Mouse (Mus musculus): ENCODE measurements around the gene Cpm. TPM values are rescaled to one million over a fixed set of nuclear protein-coding genes. Genes with fewer than 3 reads are reported as not detected.

Cpm gene
- polyA plus RNA-seq, 1 experiment from 2014 or later = 5.4 TPM

DNA sequence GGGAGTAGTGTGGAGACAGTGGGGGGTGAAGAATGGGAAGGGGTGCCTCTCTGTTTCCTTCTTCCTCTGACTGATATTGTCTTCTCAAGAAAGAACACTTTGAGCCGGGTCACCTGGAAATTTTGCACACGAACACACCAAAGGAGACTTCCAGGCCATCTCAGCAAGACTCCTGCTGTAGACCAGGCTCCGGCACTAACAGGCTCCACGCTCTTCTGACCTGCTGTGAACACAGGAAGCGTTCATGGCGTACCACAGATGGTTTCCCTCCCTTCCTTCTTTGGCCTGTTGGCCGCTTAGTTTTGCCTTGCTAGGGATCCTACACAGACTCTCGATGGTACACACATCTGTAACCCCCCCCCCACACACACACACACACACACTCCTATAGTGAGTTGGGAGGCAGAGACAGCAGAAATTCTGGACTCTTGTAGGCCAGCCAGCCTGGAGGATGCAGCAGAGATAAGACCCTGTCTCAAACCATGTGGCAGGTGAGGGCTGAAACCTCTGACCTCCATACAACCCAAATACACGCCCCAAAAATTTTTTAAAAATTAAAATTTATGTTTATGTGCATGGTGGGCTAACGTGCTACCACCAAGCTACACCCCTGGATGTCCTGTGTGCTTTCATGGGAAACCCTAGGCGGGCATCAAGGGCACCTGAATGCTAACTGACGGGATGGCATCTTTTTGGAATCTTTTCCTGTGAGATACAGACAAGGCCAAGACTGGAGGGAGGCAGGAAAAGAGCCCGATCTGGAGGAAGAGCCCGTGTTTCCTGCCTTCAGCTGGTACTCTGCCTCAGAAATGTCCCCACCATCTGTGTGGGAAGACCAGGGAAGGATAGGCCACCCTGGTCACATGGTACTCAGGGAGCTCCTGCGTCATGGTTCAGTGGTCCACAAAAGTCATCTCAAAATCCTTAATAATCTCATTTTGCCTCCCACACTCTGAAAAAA lies 23.7 kb upstream of the Cpm start:
- 84% methylated on average over 15 of the region's 15 CpGs for WGBS
- Histone ChIP-seq H3K27ac (replicated peaks) (no peak overlapping the region), H3K27me3 (ENCODE audit: low read depth, poor library complexity, severe bottlenecking) (no peaks in the 10 kb centered on the region), H3K36me3 (no peaks in the 10 kb centered on the region), H3K9me3 (replicated peaks) (no peaks in the 10 kb centered on the region), H3K4me3 (no peak overlapping the region), H3K4me1 (no peaks in the 10 kb centered on the region)
- no peak for DNase-seq (ENCODE audit: low spot score)

DNA sequence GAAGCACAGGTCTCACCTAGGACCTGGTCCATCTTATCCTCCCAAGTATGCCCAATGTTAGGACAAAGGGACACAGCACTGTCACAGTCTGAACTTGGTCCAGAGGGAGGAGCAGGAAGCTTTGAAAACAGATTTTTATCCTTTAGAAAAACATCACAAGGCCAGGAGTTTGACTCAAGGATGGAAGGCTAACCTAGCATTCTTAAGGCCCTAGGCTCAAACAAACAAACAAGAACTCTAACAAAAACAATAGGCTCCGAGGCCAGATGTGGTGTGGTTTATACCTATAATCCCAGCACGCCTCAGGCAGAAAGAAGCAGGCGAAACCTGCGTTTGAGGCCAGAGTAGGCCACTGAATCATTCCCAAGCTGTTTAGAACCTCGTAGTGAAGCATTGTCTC lies 22.9 kb upstream of the Cpm start:
- H3K27me3 ChIP-seq (ENCODE audit: low read depth, poor library complexity, severe bottlenecking) = no peaks in the 10 kb centered on the region
- H3K4me3 ChIP-seq = no peak overlapping the region
- no peaks in the 10 kb centered on the region for H3K4me1 ChIP-seq
- H3K9me3 ChIP-seq (replicated peaks) = no peaks in the 10 kb centered on the region
- 77% methylated on average over 5 of the region's 5 CpGs for WGBS
- H3K27ac ChIP-seq (replicated peaks) = no peak overlapping the region
- DNase-seq (ENCODE audit: low spot score) = no peak
- H3K36me3 ChIP-seq = no peaks in the 10 kb centered on the region

DNA sequence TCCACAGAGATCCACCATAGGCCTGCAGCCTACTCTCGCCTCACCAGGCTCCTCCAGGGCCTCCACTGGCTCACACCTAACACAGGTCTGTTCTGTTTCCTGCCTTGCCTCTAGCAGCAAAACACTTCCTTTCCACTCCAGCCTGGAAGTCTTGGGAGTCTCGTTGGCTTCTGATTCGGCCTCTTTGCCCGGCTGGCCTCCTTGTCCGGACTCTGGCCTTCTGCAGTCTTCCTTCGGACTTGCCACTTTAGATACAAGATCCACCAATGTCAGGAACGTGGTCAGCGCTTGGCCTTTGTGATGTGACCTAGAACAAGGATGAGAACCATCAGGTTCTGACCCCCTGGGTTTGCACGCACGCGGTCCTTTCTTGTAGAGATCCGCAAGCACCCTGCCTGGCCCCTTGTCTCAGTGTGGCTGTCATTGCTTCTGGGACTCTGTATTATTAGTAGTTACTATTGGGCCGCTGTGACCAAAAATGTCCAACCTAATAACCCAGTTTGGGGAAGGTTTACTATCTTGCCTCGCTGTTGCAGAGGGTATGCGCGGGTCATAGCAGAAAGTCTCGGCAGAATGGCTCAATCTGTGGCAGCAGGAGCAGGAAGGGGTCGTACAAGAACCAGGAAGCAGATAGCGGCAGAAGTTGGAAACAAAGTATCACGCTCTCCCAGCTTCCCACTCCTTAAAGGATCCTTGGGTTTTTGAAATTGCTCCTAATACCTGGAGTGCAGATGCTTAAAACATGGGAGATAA lies 22.1 kb upstream of the Cpm start:
- DNase-seq (ENCODE audit: low spot score) = no peak
- H3K27me3 ChIP-seq (ENCODE audit: low read depth, poor library complexity, severe bottlenecking) = no peaks in the 10 kb centered on the region
- H3K36me3 ChIP-seq = no peaks in the 10 kb centered on the region
- H3K27ac ChIP-seq (replicated peaks) = no peak overlapping the region
- no peaks in the 10 kb centered on the region for H3K9me3 ChIP-seq (replicated peaks)
- no peaks in the 10 kb centered on the region for H3K4me1 ChIP-seq
- no peak overlapping the region for H3K4me3 ChIP-seq
- 92% methylated on average over 20 of the region's 20 CpGs for WGBS

DNA sequence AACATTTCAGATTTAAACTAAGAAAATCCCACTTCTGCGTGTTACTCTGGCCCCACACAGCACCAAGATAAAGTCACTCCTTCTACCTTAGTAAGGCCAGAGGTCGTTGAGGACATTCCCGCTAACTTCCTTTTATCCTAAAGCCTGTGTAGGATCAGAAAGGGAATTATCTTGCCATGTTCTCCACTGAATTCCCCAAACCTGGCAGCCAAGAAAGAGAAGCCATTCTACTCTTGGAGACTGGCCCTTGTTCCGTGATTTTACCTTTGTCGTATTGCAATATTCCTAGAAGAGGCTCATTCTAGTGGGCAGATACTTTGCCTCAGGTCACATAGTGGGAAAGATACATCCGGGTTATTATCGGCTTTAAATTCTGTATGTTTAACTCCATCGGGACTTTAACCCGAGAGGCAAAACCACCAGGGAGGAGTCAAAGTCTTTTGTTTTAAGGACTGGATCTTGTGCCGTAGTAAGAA lies 21.5 kb upstream of the Cpm start:
- Histone ChIP-seq H3K27ac (replicated peaks) (no peak overlapping the region), H3K4me3 (no peak overlapping the region), H3K9me3 (replicated peaks) (no peaks in the 10 kb centered on the region), H3K36me3 (no peaks in the 10 kb centered on the region), H3K27me3 (ENCODE audit: low read depth, poor library complexity, severe bottlenecking) (no peaks in the 10 kb centered on the region), H3K4me1 (no peaks in the 10 kb centered on the region)
- 94% methylated on average over 10 of the region's 10 CpGs for WGBS
- no peak for DNase-seq (ENCODE audit: low spot score)

DNA sequence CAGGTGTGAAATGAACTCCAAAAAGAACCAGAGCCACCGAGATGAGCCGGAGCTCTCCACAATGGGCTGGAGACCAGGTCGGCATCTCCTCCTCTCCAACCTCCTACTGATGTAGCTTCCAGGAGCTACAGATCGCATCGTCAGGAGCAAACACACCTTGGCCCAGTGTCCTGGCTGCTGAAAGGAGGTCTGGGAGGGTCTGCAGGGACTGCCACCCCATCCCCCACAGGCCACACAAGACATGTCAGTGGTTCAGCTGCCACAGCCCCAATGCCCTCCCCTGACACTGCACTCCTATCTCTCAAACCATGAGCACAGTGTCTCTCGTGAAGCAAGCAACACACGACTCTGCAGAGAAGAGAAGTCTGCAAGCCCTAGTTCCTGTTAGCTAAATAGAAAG lies 20.8 kb upstream of the Cpm start:
- H3K4me1 ChIP-seq = no peaks in the 10 kb centered on the region
- no peak for DNase-seq (ENCODE audit: low spot score)
- no peaks in the 10 kb centered on the region for H3K27me3 ChIP-seq (ENCODE audit: low read depth, poor library complexity, severe bottlenecking)
- no peak overlapping the region for H3K27ac ChIP-seq (replicated peaks)
- H3K9me3 ChIP-seq (replicated peaks) = no peaks in the 10 kb centered on the region
- H3K36me3 ChIP-seq = no peaks in the 10 kb centered on the region
- WGBS = 88% methylated on average over 7 of the region's 7 CpGs
- H3K4me3 ChIP-seq = no peak overlapping the region

DNA sequence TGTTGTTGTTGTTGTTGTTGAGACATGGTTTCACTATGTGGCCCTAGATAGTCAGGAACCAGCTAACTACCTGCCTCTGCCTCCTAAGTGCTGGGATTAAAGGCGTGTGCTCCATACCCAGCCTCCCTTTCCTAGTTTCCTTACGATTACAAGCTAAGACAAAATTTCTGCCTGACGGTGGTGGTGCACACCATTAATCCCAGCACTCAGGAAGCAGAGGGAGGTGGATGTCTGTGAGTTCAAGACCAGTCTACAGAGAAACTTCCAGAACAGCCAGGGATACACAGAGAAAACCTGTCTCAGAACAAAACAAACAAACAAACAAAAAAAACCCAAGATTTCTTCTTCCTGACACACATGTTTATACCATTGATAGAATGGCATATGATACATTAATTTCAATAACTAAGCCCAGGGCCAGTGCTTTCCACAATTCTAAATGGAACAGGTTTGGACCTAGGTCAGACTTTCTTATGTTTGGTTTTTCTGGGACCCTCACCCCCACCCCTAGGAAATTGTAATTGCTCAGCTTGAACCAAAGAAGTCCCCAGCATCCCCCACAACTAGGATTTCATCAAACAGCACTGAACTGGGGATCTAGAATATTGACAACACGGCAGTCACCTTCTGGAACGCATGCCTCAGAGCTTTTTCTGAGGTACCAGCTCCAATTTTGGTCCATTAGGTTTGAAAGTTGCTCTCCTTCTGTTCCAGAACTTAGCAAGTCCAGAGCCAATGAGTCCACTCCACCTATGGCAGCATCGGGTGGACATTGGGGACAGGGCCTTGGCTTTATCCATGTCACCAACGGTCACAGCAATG lies 20.1 kb upstream of the Cpm start:
- H3K27me3 ChIP-seq (ENCODE audit: low read depth, poor library complexity, severe bottlenecking) = no peaks in the 10 kb centered on the region
- H3K4me3 ChIP-seq = no peak overlapping the region
- no peaks in the 10 kb centered on the region for H3K4me1 ChIP-seq
- no peaks in the 10 kb centered on the region for H3K9me3 ChIP-seq (replicated peaks)
- WGBS = 92% methylated on average over 7 of the region's 7 CpGs
- DNase-seq (ENCODE audit: low spot score) = no peak
- H3K36me3 ChIP-seq = no peaks in the 10 kb centered on the region
- no peak overlapping the region for H3K27ac ChIP-seq (replicated peaks)

DNA sequence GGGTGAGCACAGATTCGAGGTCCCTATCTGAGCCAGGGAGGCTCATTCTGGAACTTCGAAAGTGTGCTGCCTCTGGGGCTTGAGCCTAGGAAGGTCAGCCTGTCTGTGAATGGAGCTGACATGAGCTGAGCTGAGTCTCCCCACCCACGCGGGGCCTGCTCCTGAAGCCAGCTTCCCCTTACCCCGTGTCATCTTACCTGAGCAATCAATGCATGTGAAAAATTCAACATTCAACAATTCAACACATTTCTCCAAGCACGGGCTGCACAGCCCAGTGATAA lies 19.6 kb upstream of the Cpm start:
- Histone ChIP-seq H3K27me3 (ENCODE audit: low read depth, poor library complexity, severe bottlenecking) (no peaks in the 10 kb centered on the region), H3K4me1 (no peaks in the 10 kb centered on the region), H3K36me3 (no peaks in the 10 kb centered on the region), H3K9me3 (replicated peaks) (no peaks in the 10 kb centered on the region), H3K4me3 (no peak overlapping the region), H3K27ac (replicated peaks) (no peak overlapping the region)
- WGBS = 87% methylated on average over 6 of the region's 6 CpGs
- no peak for DNase-seq (ENCODE audit: low spot score)

DNA sequence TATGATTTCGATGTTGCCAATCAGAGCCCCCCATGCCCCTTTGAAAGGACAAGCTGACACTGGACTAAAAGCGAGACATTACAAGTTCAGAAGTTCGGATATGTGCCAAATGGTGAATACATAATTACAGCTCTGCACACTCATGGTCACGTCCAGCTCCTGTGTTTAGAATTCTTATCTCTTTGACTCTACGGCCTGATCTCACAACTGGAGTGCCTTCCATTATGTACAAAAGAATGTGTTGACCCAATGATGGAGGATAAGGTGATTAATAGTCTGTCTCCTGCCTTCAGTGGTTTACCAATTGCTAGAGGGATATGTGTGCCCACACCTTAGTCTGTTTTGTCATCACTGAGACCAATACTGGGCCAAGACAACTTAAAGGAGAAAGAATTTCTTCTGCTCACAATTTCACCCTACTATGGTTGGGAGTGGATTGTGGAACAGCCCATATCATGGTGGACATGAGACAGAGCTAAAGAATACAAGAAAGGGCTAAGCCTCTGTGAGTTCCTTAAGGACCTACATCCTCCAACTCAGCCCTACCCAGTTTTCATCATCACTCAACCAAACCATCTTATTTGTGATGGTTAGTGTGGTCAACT lies 19.0 kb upstream of the Cpm start:
- WGBS = 93% methylated on average over 5 of the region's 5 CpGs
- H3K27ac ChIP-seq (replicated peaks) = no peak overlapping the region
- DNase-seq (ENCODE audit: low spot score) = no peak

DNA sequence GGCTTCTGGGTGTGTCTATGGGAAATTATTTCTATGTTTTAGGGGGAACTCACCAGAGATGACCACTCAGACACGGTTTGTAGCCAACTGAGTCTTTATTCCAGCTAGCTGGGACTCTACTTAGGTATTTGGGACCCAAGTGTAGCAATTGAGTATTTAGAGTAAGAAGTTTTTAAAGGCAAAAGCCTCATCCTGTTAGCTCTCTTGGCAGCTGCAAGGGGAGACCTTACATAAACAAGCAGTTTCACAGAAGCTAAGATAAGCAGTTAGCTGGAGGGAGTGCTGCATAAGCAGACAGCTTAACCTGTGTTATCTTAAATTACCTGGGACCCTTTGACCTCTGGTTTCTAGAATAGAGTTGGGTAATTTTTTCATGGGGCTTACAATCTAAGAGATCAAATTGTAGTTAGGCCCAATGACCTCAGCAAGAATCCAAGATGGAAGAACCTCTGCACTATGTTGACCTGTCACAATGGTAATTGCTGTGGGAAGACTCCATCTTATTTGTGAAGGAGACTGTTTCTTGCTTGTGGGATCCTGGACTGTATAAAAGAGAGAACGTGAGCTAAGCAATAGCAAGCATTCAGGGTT lies 18.4 kb upstream of the Cpm start:
- Histone ChIP-seq H3K36me3 (no peaks in the 10 kb centered on the region), H3K27me3 (ENCODE audit: low read depth, poor library complexity, severe bottlenecking) (no peaks in the 10 kb centered on the region), H3K4me3 (no peak overlapping the region), H3K27ac (replicated peaks) (no peak overlapping the region), H3K4me1 (no peaks in the 10 kb centered on the region), H3K9me3 (replicated peaks) (no peaks in the 10 kb centered on the region)
- no peak for DNase-seq (ENCODE audit: low spot score)
- 86% methylated on average over 2 of the region's 2 CpGs for WGBS

More for the DNA sequence above, 19.0 kb upstream of the Cpm start:
- no peaks in the 10 kb centered on the region for H3K36me3 ChIP-seq
- H3K27me3 ChIP-seq (ENCODE audit: low read depth, poor library complexity, severe bottlenecking) = no peaks in the 10 kb centered on the region
- H3K4me3 ChIP-seq = no peak overlapping the region
- H3K9me3 ChIP-seq (replicated peaks) = no peaks in the 10 kb centered on the region
- H3K4me1 ChIP-seq = no peaks in the 10 kb centered on the region

DNA sequence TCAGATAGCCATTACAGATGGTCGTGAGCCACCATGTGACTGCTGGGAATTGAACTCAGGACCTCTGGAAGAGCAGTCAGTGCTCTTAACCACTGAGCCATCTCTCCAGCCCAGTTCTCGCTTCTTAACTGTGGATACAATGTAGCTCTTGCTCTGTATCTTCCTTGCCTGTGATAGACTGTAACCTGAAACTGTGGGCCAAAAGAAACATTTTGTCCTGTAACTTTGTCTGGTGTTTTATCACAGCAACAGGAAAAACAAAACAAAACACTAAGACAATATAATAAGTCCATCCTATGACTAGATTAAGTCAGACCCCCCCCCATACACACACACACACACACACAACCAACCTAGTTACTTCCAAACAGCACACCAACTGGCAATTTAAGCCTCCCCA lies 17.8 kb upstream of the Cpm start:
- no peaks in the 10 kb centered on the region for H3K9me3 ChIP-seq (replicated peaks)
- no peak overlapping the region for H3K27ac ChIP-seq (replicated peaks)
- no peaks in the 10 kb centered on the region for H3K4me1 ChIP-seq
- H3K36me3 ChIP-seq = no peaks in the 10 kb centered on the region
- 89% methylated on average over 2 of the region's 2 CpGs for WGBS
- H3K4me3 ChIP-seq = no peak overlapping the region
- H3K27me3 ChIP-seq (ENCODE audit: low read depth, poor library complexity, severe bottlenecking) = no peaks in the 10 kb centered on the region
- DNase-seq (ENCODE audit: low spot score) = no peak

DNA sequence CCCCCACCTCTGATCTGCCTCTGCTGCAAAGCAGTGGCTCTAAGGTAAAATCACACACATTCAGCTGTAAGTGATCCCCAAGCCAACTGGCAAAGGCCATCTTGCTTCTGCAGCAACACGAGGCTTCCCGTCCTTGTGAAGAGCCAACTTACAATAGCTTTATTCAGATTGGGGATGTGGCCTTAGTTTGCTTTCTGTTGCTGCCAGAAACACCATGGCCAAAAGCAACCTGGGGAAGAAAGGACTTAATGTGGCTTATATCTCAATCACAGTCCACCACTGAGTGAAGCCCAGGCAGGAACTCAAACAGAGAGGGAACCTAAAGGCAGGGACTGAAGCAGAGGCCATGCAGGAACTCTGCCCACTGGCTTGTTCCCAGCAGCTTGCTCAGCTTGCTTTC lies 17.3 kb upstream of the Cpm start:
- H3K36me3 ChIP-seq = no peaks in the 10 kb centered on the region
- H3K4me1 ChIP-seq = no peaks in the 10 kb centered on the region
- no peak for DNase-seq (ENCODE audit: low spot score)
- H3K27ac ChIP-seq (replicated peaks) = no peak overlapping the region
- H3K9me3 ChIP-seq (replicated peaks) = no peaks in the 10 kb centered on the region
- H3K27me3 ChIP-seq (ENCODE audit: low read depth, poor library complexity, severe bottlenecking) = no peaks in the 10 kb centered on the region
- H3K4me3 ChIP-seq = no peak overlapping the region
- 89% methylated on average over 2 of the region's 2 CpGs for WGBS
